Mouse (Mus musculus): ENCODE data around the gene Atp5mpl.

Gene Atp5mpl

GRCm38 (mm10) chr12:111951701-111952100 is 15.1 kb downstream of the Atp5mpl start:
- no peak for DNase-seq (ENCODE audit: extremely low read depth, insufficient read length, low spot score)

GRCm38 (mm10) chr12:111950486-111950885 is 16.3 kb downstream of the Atp5mpl start:
- no peak for DNase-seq (ENCODE audit: extremely low read depth, insufficient read length, low spot score)

GRCm38 (mm10) chr12:111946716-111947115 is 20.1 kb downstream of the Atp5mpl start:
- peak; percentile 53 for DNase-seq (ENCODE audit: extremely low read depth, insufficient read length, low spot score)

GRCm38 (mm10) chr12:111945765-111946655 is 20.8 kb downstream of the Atp5mpl start:
- DNase-seq (ENCODE audit: extremely low read depth, insufficient read length, low spot score): peak; percentile 44

- no peak for DNase-seq (ENCODE audit: extremely low read depth, insufficient read length, low spot score)
These were observed 21.7 kb downstream of the Atp5mpl start for GRCm38 (mm10) chr12:111945115-111945514.

- peak; percentile 52 for DNase-seq (ENCODE audit: extremely low read depth, insufficient read length, low spot score)
These were observed 22.5 kb downstream of the Atp5mpl start for GRCm38 (mm10) chr12:111944065-111944987.

- DNase-seq (ENCODE audit: extremely low read depth, insufficient read length, low spot score): peak; percentile 43
These were observed 23.2 kb downstream of the Atp5mpl start for GRCm38 (mm10) chr12:111943421-111944064.

GRCm38 (mm10) chr12:111938623-111939177 is 28.1 kb downstream of the Atp5mpl start:
- no peak for DNase-seq (ENCODE audit: extremely low read depth, insufficient read length, low spot score)

- DNase-seq (ENCODE audit: extremely low read depth, insufficient read length, low spot score): no peak
These were observed 29.8 kb downstream of the Atp5mpl start for GRCm38 (mm10) chr12:111936706-111937550.

GRCm38 (mm10) chr12:111933971-111934370 is 32.8 kb downstream of the Atp5mpl start:
- DNase-seq (ENCODE audit: extremely low read depth, insufficient read length, low spot score): no peak

- DNase-seq (ENCODE audit: extremely low read depth, insufficient read length, low spot score): peak; percentile 78
These were observed 33.6 kb downstream of the Atp5mpl start for GRCm38 (mm10) chr12:111933032-111933704.

GRCm38 (mm10) chr12:111932513-111932912 is 34.3 kb downstream of the Atp5mpl start:
- peak; percentile 67 for DNase-seq (ENCODE audit: extremely low read depth, insufficient read length, low spot score)

- no peak for DNase-seq (ENCODE audit: extremely low read depth, insufficient read length, low spot score)
These were observed 35.3 kb downstream of the Atp5mpl start for GRCm38 (mm10) chr12:111931411-111932025.

- DNase-seq (ENCODE audit: extremely low read depth, insufficient read length, low spot score): no peak
These were observed 38.3 kb downstream of the Atp5mpl start for GRCm38 (mm10) chr12:111928411-111928966.

GRCm38 (mm10) chr12:111927338-111927737 is 39.4 kb downstream of the Atp5mpl start:
- no peak for DNase-seq (ENCODE audit: extremely low read depth, insufficient read length, low spot score)

- DNase-seq (ENCODE audit: extremely low read depth, insufficient read length, low spot score): no peak
These were observed 43.7 kb downstream of the Atp5mpl start for GRCm38 (mm10) chr12:111923117-111923516.

GRCm38 (mm10) chr12:111920046-111920445 is 46.7 kb downstream of the Atp5mpl start:
- DNase-seq (ENCODE audit: extremely low read depth, insufficient read length, low spot score): no peak

GRCm38 (mm10) chr12:111916514-111917217 is 50.1 kb downstream of the Atp5mpl start:
- no peak for DNase-seq (ENCODE audit: extremely low read depth, insufficient read length, low spot score)

Data from 3134 (cell line).